Mouse (Mus musculus) left cerebral cortex, postnatal 14 days (tissue): ENCODE measurements around the gene Rrp9. TPM values are rescaled to one million over a fixed set of nuclear protein-coding genes. Genes with fewer than 3 reads are reported as not detected.

Source experiments
- DNase-seq, 2 experiments: peaks; one replicate each; pipeline ENCODE4 v3.0.0; 2021 to 2022; ENCODE audit warnings: low spot score in 2 of 2, mixed read lengths in 1 of 2
- intact Hi-C: fragments of 180-260 bp; cut with DNase I; formaldehyde crosslinking; loops from one replicate; pipeline ENCODE4 v1.15.1; 2025
- long read RNA-seq, 2 experiments: library from polyadenylated mRNA; stranded (forward); transcript quantifications; one replicate each; pipeline ENCODE4 v2.0.0; 2021
- total RNA-seq, 2 experiments: library from RNA; stranded (reverse); gene quantifications; 2 replicates each; pipeline ENCODE4 v1.2.3; 2021

Rrp9 gene
- total RNA-seq: 10 to 100 TPM; 34.1 to 47.5 TPM
- long read RNA-seq, experiment 1, transcript Rrp9-201 (15 exons, 1,586 nt): major isoform, 28 of 34 reads
- long read RNA-seq, experiment 1, partial matches to known transcripts: 0 of 34 reads
- long read RNA-seq, experiment 1, other reads (novel, unspliced or antisense): 5 of 34 reads
- long read RNA-seq, experiment 2, transcript Rrp9-201 (15 exons, 1,586 nt): major isoform, 26 of 37 reads
- long read RNA-seq, experiment 2, partial matches to known transcripts: 3 of 37 reads
- long read RNA-seq, experiment 2, other reads (novel, unspliced or antisense): 8 of 37 reads

DNA sequence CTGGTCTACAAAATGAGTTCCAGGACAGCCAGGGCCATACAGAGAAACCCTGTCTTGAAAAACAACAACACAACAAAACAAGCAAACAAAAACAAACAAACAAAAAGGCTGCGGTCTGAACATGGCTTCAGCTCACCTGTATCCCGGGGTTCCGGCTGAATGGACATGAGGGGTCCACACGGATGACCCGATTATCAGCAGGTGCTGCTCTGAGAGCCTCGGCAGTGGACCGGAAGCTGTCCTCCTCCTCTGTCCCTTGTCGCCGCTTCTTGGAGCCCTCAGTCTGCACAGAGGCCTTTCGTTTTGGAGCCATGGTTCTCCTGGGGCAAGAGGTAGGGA is at the start of gene Rrp9:
Gene Rrp9, plus strand, starts transcription at position 301 of the 339 bp plus-strand sequence.
- no peak for DNase-seq
- intact Hi-C loops: loop anchor here (2.0 kb wide), 1 partner anchor 29 kb away; the partner anchor contains the start of genes Abhd14a and Abhd14b

DNA sequence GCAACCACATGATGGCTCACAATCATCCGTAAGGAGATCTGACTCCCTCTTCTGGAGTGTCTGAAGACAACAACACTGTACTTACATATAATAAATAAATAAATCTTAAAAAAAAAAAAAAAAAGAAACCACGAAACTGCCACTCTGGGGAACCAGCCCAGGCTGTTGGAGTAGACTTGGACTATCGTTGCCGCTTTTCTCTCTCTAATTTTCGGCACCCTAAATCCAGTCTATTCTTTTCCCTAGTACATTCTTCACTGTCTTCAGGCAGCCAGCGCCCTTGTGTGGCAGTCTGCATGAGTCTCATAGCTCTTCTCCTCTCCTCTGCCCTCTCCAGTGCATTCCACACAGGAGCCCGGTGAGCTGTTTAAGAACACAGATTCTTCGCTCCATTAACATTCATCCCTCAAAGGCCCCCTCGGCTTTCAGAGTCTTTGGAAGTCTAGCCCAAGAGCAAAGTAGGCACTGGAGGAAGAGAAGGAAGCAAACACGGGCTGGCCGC is 47.0 kb upstream of the Rrp9 start:
- peak in 1 of 2 experiments; percentile 44 for DNase-seq
- intact Hi-C loops: loop anchor here (10.0 kb wide), 1 partner anchor 224 kb away; the partner anchor contains the start of gene Twf2

DNA sequence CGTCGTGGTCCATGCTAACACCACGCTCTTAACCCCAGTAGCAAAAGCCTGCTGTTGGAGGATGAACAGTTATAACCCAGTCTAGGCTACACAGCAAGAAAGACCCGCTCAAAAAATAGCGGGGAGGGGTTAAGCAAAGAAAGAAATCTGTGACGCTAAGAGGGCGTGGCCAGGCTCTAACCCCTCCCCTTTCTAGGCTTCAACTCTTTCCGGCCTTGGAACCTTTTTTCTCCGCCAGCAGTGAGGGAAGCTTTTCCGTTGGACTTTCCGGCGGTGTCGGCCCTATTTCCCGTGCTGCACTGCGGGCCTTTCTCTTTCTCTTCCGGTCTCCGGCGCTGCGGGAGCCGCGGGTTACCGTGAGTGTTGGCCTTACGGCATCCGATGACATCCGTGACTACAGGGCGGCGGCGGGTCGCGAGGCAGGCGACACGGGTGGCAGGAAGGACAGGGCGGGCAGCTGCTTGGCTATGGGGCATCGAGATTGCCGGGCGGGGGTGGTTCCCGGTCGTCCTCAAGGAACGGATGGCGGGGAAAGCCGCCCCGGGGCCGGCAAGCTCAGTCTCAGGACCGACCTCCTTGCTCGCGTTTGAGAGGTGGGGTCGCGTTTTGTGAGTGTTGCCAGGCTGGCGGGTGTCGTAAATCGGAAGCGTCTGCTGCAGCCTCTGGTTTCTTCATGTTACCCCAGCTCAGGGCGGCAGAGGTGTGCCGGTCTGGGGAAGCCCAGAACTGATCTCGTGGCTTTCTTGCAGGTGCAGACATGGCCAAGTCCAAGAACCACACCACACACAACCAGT is 46.3 kb upstream of the Rrp9 start, which contains the start of gene Rpl29:
Gene Rpl29, plus strand, starts transcription at position 234 of the 794 bp plus-strand sequence.
- intact Hi-C loops: loop anchor here (10.0 kb wide), 1 partner anchor 225 kb away; the partner anchor contains the start of gene Twf2

DNA sequence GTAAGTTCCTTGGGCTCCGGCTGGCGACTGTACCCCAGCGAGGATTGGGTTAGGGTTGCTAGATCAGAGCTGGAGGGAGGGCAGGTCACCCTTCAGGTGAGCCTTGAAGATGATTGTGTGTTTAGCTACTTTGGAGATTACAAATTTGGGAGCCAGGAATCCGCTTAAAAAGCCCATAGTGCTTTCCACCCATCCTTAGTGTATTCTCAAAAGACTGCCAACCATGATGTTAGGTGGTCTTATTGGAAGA is 45.8 kb upstream of the Rrp9 start:
- intact Hi-C loops: no loop called here
- DNase-seq: no peak

More for the DNA sequence above, 46.3 kb upstream of the Rrp9 start, which contains the start of gene Rpl29:
- DNase-seq: peak; percentile 94 to 95

DNA sequence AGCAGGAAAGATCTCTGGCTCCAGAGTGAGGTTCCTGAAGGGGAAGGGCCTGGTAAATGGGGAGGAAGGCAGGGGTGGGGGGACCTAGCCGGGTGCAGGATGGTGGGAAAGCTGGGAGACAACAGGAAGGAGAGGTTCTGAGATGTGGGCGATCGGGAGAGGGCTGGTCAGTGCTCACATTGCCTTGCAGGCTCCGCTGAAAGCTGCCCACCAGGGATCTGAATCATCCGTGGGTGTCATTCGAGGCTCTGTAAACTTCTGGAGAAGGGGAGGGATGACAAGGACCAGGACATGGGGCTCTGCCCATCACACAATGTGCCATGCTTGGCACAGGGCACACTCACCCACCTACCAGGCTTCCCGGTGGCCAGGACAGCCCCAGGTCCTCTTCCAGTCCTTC is 42.4 kb upstream of the Rrp9 start:
- DNase-seq: peak; percentile 38 to 52
- intact Hi-C loops: no loop called here

DNA sequence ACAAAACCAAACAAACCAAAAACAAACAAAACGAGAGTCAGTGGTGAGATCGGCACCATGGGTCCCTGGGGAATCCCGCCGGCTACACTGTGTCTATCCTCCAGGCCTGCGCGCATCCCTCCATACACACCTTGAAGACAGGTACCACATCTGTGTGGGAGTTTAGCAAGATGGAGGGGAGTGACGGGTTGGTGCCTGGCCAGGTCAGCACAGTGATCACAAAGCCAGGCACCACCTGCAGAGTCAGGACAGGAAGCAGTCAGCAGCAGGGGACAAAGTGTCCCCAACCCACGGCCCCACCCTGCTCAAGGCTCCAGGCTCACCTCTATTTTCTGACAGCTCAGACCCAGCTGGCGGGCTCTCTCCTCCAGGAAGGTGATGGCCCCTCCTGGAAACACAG is 39.2 kb upstream of the Rrp9 start:
- DNase-seq: no peak
- intact Hi-C loops: no loop called here

DNA sequence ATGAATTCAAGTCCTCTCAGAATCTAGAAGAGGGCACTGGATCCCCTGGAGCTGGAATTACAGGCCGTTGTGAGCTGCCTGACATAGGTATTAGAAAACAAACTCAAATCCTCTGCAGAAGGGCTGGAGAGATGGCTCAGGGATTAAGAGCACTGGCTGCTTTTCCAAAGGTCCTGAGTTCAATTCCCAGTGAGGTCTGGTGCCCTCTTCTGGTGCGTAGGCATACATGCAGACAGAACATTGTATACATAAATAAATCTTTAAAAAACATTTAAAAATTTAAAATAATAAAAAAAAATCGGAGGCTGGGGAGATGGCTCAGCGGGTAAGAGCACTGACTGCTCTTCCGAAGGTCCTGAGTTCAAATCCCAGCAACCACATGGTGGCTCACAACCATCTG is 33.1 kb upstream of the Rrp9 start:
- intact Hi-C loops: no loop called here
- DNase-seq: no peak

DNA sequence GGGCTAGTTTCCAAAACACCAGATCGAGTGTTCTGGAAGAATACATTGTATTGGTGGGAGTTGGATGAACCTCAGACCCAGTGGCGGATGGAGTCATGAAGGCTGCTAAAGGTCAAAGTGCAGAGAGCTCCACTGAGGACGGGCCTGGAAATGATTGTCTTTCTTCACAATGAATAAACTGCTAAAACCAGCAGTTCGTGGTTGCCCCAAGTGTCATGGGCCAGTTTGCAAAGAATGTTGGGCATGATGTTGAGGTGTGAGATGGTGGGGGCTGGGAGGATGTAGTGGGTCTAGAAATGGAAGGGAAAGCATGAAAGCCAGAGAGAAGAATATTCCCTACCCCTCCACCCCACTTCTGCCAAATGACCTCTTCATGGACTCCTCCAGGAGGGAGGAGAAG is 30.9 kb upstream of the Rrp9 start:
- no peak for DNase-seq
- intact Hi-C loops: no loop called here

DNA sequence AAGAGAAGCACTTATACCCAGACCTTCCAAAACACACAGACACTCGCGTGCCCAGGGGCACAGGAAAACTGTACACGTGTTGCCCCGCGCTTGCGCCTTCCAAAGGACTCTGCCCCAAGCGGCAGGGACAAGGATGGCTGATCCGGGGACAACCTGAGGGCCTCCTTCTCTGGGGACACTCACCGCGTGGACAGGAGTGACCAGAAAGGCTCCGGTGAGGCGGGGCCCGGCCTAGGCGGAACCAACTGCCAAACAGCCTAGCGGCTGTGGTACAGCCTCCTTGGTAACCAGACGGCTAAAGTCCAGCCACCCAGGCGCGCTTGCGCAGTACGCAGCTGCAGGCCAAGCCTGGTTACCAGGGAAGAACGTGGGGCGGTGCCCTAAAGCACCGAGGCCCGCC is 28.4 kb upstream of the Rrp9 start, which contains the start of the genes Abhd14b and Abhd14a:
Gene Abhd14b, plus strand, starts transcription at position 112 of the 400 bp plus-strand sequence.
Gene Abhd14a, minus strand, starts transcription at position 331 of the 400 bp plus-strand sequence.
- DNase-seq: peak; percentile 88 to 90
- intact Hi-C loops: loop anchor here (2.0 kb wide), 1 partner anchor 29 kb away; the partner anchor contains the start of gene Parp3

DNA sequence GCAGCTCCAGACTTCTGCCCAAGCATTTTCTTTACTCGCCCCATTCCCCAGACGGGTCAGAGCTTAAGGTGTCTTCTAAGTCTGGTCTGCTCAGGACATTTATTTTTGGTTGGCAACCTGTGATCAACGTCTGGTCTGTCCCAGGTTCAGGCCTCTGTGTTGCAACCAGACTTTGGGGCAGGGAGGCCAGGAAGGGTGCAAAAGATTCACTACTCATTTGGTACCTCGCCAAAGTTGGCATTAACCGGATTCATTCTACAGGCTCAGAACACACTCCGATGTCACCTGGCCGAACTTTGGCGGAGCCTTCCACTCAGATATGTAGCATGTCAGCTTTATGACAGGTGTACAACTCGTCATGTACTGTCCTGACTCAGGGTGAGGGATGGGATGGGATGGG is 27.8 kb upstream of the Rrp9 start:
- DNase-seq: no peak
- intact Hi-C loops: loop anchor here (2.0 kb wide), 1 partner anchor 29 kb away; the partner anchor contains the start of gene Parp3

DNA sequence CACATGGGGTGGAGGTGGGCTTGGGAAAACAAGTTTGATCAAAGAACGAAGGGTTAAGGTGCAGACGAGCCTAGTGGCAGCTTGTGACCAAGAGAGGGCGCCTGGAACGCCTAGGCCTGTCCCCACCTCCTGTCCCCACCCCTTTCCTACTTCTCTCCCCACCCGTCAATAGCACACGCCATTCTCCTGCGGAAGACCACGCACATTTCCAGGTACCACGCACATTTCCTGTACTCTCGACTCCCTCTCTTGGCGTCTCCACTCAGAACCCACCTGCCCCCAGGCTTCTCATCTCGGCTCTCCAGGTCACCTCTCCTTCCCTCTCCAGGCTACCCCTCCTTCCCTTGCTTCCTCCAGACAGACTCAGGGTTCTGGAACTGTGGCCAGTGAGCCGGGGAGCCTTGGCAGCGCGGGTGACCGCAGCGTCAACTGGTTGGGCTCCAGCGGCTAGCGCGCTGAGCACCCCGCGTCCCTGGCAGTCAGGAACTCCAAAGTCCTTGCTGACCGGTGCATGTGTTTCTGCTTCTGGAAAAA is 27.2 kb upstream of the Rrp9 start:
- peak; percentile 76 for DNase-seq
- intact Hi-C loops: no loop called here

DNA sequence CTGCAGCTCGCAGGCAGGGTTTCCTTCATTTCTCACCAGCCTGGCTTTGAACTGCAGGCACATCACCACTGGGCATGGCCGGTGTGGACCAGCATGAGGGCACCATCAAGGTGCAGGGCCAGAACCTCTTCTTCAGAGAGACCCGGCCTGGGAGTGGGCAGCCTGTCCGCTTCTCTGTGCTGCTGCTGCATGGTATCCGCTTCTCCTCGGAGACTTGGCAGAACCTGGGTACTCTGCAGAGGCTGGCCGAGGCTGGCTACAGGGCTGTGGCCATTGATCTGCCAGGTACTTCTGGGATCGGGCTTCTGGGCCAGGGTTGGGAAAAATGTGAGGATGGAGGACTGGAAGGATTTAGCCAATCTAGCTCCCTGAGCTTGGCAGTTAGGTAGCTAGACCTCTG is 25.8 kb upstream of the Rrp9 start:
- no peak for DNase-seq
- intact Hi-C loops: no loop called here

DNA sequence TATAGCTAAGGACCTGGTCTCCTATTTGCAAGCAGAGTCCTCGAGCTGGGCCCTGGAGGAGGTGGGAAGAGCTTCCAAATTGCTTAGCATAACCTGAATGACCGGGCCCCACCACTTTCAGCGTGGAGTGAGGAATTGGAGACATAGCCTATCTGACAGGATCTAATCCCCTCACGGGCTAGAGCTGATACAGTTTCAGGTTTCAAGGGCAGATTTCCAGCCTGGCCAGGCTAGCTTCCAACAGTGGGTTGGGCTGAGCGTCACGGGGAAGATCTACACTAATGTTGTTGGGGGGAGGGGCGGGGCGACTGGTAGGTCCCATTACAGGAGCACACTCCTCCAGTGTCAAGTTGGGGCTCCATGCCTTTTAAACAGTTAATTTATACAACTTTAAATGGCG is 25.1 kb upstream of the Rrp9 start:
- no peak for DNase-seq
- intact Hi-C loops: no loop called here

DNA sequence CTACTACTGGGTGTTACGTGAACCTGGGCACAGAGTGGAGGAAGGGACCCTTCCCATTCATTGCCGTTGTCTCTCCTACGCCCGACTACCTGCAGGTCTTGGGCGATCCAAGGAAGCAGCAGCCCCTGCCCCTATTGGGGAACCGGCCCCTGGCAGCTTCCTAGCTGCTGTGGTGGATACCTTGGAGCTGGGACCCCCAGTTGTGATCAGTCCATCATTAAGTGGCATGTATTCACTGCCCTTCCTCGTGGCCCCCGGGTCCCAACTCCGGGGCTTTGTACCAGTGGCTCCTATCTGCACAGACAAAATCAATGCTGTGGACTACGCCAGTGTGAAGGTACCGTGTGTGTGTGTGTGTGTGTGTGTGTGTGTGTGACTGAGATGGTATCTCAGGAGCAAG is 24.5 kb upstream of the Rrp9 start:
- intact Hi-C loops: no loop called here
- no peak for DNase-seq

DNA sequence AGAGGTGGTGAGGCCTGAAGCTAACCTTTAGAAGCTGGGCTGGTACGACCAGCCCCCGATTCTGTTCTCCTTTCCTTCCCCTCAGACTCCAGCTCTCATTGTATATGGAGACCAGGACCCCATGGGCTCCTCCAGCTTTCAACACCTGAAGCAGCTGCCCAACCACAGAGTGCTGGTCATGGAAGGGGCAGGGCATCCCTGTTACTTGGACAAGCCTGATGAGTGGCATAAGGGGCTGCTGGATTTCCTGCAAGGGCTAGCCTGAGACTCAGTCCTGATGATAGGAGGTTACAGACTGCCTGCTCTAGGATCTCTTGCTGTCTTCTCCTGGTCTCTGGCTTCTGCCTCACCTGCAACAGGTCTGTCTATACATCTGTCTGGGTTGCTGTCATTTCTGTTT is 23.9 kb upstream of the Rrp9 start:
- intact Hi-C loops: no loop called here
- DNase-seq: no peak

DNA sequence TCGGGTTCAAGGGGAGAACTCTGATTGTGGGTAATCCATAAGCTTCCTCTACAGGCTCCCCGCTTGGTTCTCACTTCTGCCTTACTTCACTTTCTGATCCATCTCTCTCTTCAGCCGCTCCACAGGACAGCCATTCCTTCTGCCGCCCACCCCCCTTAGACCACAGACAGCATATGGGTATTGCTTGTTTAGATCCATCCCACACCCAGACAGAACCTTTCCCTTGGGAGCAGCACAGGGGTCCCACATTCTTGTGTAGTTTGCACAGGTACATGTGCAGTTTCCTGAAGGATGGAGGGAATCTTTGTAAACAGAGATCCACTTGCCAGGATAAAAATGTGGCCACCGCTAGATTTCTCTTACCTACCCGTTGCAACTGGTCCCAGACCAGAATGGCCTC is 23.4 kb upstream of the Rrp9 start:
- DNase-seq: no peak

DNA sequence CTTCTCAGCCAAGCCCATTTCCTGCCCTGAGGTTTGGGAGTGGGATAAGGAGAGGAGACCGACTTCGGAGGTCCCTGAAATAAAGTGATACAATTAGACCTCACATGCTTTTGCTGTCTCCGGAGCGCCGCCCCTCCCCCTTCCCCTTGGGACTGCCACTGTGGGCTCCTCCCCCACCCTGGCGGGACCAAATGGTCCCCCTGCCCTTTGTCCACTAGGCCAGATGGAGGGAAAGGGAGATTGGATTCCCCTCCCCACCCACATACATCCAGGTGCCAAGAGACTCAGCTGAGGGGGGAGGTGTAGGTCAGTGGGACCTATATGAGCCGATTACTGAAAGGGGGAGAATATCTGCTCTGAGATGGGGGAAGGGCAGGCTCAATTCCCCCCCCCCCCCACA is 22.9 kb upstream of the Rrp9 start:
- DNase-seq: peak; percentile 36 to 54
- intact Hi-C loops: no loop called here

More for the DNA sequence above, 23.4 kb upstream of the Rrp9 start:
- intact Hi-C loops: no loop called here

DNA sequence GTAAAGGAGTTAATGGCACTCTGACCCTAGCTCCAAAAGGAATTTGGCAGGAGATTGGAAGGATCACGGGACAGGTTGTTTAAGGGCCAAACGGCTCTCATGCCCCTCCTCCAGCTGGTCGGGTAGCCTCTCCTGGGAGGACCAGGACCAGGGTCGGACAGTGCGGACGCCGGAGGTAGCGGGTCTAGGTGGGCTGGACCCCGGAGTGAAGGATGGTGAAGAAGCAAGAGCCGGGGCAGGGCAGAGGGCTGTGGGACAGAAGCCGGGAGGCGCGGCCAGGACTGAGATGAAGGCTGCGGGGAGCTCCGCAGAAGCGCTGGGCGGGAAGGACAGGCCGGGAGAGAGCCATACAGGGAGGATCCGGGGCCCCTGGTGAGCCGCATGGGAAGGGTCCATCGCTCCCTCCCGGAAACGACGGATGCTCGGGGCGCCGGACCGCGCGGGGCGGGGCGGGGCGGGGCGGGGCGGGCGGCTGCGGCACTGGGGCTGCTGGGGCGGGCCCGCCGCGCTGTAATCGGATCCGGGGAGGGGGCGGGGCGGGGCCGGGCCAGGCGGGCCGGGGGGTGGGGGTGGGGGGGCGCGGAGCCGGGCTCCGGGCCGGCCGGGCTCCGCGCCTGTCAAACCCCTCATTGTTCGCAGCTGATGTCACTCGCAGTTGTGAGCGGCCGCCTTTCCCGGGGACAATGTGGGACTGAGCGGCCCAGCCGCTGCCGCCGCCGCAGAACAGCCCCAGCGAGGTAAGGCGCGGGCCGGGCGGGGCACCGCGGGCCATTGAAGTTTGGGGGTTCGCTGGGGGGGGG is 22.3 kb upstream of the Rrp9 start, which contains the start of gene Pcbp4:
Gene Pcbp4, plus strand, starts transcription at position 21 of the 800 bp plus-strand sequence.
- DNase-seq: peak in 1 of 2 experiments; percentile 56
- intact Hi-C loops: no loop called here

DNA sequence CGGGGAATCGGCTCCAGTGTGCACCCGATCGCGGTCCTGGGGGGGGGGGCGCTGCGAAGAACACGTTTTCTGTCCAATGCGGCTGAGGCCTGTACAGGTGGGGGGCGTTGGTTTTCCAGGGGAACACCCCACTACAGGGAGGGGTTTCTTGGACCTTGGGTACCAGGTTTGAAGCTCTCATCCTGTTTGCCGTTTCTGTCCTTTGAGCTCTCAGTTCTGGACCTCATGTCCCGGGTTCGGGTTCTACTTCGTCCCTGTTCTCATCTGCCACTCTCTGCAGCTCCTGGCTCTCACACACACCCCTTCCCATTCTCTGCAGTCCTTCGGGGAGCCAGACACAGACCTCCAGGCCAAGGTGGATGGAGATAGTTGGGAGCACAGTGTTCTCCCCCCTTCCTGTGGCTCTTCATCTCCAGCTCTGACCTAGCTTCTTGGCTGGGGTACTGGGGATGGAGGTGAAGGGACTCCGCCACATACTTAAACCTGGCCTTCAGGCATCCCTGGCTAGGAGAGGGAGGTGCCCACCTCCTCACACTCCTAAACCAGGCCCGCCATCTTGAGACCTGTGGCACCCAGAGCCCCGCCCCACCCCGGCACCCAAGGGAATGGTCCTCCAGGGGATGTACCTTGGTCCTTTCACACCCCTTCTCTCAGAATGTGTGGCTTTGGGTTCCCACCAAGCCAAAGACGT is 21.5 kb upstream of the Rrp9 start:
- intact Hi-C loops: no loop called here
- peak in 1 of 2 experiments; percentile 33 for DNase-seq
